Comparison of ENCODE assay signal across 11 mouse cellular contexts in the genomic region with DNA sequence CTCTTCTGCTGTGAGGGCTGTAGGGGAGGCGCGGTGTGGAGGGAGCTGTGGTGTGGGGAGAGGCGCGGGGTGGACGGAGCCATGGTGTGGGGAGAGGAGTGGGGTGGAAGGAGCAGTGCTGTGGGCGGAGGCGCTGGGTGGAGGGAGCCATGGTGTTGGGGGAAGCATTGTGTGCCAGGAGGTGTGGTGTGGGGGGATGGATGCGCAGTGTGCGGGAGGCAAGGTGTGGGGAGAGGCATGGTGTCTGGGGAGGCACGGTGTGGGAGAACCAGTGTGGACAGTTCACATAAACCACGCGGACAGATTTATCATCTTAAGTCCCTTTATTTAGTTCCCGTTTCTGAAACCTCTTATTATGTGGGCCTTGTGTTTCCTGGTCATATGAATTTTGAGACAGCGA.
A peak's percentile ranks its signal among the peaks of the same experiment; 100 is the strongest.
DNase-seq lines count a peak whose midpoint lies in the region; ATAC-seq and TF ChIP-seq lines count a peak whose summit lies in the region.
"Had no signal": no experiment of that assay in that cellular context is flagged by ENCODE, and none has a peak within 500 bp of the region (broad histone marks: within the 10 kb centered on the region; RNA-seq: fewer than 3 reads in every experiment).

No protein-coding gene starts in this region.

- TF ChIP-seq CTCF in kidney, postnatal 0 days (IDR thresholded peaks at IDR 0.05; ENCODE audit: low read depth) = no peak

- H3K4me1 ChIP-seq in kidney, postnatal 0 days (replicated peaks; ENCODE audit: insufficient read depth, low read length) = peaks cover 14% of the 10 kb centered on the region
- peaks cover 6 to 14% of the 10 kb centered on the region in 2 experiments; a peak in 3 of 4 replicates for H3K4me1 ChIP-seq in ES-E14 (ENCODE audit: control insufficient read depth in 2 of 2, insufficient read depth in 2 of 2, low read length in 2 of 2, poor library complexity in 1 of 2)
- peaks cover 55% of the 10 kb centered on the region for H3K4me1 ChIP-seq in embryonic facial prominence, embryonic 10.5 days
- peaks cover 20% of the 10 kb centered on the region for H3K4me1 ChIP-seq in limb, embryonic 15.5 days

- peak; percentile 26; the same call in 1 of the 2 replicates for ATAC-seq in kidney, postnatal 0 days (replicated peaks; ENCODE audit: low FRiP score, low read depth)
- ATAC-seq in limb, embryonic 15.5 days (ENCODE audit: insufficient number of reproducible peaks, low FRiP score, low TSS enrichment, low read depth) = peak; percentile 66; the same call in 1 of the 2 replicates
- no peak for ATAC-seq in frontal cortex, adult (ENCODE audit: low TSS enrichment)

- no peak overlapping the region for H3K27ac ChIP-seq in kidney, postnatal 0 days
- H3K27ac ChIP-seq in ES-E14 (ENCODE audit: insufficient read depth, low read depth, low read length, poor library complexity, severe bottlenecking) = no peak overlapping the region
- peak overlapping the region; percentile 75 for H3K27ac ChIP-seq in embryonic facial prominence, embryonic 10.5 days (replicated peaks)
- H3K27ac ChIP-seq in limb, embryonic 15.5 days = peak overlapping the region; percentile 33; the same call in 1 of the 2 replicates
- H3K27ac ChIP-seq: macrophage had no signal

- H3K27me3 ChIP-seq in kidney, postnatal 0 days (ENCODE audit: insufficient read depth, low read length) = no peaks in the 10 kb centered on the region
- no peaks in the 10 kb centered on the region for H3K27me3 ChIP-seq in embryonic facial prominence, embryonic 10.5 days (replicated peaks; ENCODE audit: low read depth, poor library complexity, severe bottlenecking)
- no peaks in the 10 kb centered on the region for H3K27me3 ChIP-seq in limb, embryonic 15.5 days

- no peaks in the 10 kb centered on the region for H3K9me3 ChIP-seq in kidney, postnatal 0 days (replicated peaks; ENCODE audit: low read length)
- H3K9me3 ChIP-seq in ES-E14 (ENCODE audit: control insufficient read depth, insufficient read depth, low read depth, low read length) = no peaks in the 10 kb centered on the region
- no peaks in the 10 kb centered on the region for H3K9me3 ChIP-seq in embryonic facial prominence, embryonic 10.5 days
- no peaks in the 10 kb centered on the region for H3K9me3 ChIP-seq in limb, embryonic 15.5 days

- H3K36me3 ChIP-seq in kidney, postnatal 0 days (ENCODE audit: insufficient read depth, low read length) = no peaks in the 10 kb centered on the region
- no peaks in the 10 kb centered on the region for H3K36me3 ChIP-seq in ES-E14 (ENCODE audit: control insufficient read depth, insufficient read depth, low read length, poor library complexity, severe bottlenecking)
- H3K36me3 ChIP-seq in embryonic facial prominence, embryonic 10.5 days (replicated peaks) = no peaks in the 10 kb centered on the region
- H3K36me3 ChIP-seq in limb, embryonic 15.5 days = no peaks in the 10 kb centered on the region

- H3K4me2 ChIP-seq in kidney, postnatal 0 days (ENCODE audit: low read length) = 0 out of 2 replicates have a peak overlapping the region, but pooled peaks have one; percentile 18
- H3K4me2 ChIP-seq in limb, embryonic 15.5 days = no peak overlapping the region

- H3K4me3 ChIP-seq in kidney, postnatal 0 days (replicated peaks; ENCODE audit: low read depth, low read length) = no peak overlapping the region
- peak overlapping the region; percentile 5 to 60; a peak in 2 of 4 replicates for H3K4me3 ChIP-seq in ES-E14 (ENCODE audit: insufficient read depth in 1 of 2, low read depth in 1 of 2, low read length in 2 of 2, poor library complexity in 1 of 2, severe bottlenecking in 1 of 2)
- no peak overlapping the region for H3K4me3 ChIP-seq in embryonic facial prominence, embryonic 10.5 days
- H3K4me3 ChIP-seq in limb, embryonic 15.5 days = no peak overlapping the region

- WGBS in kidney, postnatal 0 days = 53% methylated on average over 14 of the region's 14 CpGs
- 91% methylated on average over 14 of the region's 14 CpGs for WGBS in embryonic facial prominence, embryonic 10.5 days
- WGBS in limb, embryonic 15.5 days = 72% methylated on average over 14 of the region's 14 CpGs

- peak; percentile 50 for DNase-seq in kidney, postnatal 0 days (ENCODE audit: low spot score)
- DNase-seq in kidney, postnatal 36 days = no peak
- no peak for DNase-seq in ES-E14 (ENCODE audit: low read depth, low spot score)
- no peak for DNase-seq in embryonic facial prominence, embryonic 10.5 days (ENCODE audit: low spot score)
- no peak for DNase-seq in thymus, postnatal 25 days
- DNase-seq: adrenal gland, postnatal 14 days; cerebellum, adult 11-12 months; layer of hippocampus, postnatal 36 days had no signal

- in situ Hi-C loops in ES-E14 (cut with MboI; ENCODE audit: low sequenced_read_pairs in 2 of 2, unreplicated experiment in 2 of 2) = no loop called here

- H3K9ac ChIP-seq in kidney, postnatal 0 days (ENCODE audit: low read depth, low read length) = no peak overlapping the region
- H3K9ac ChIP-seq in ES-E14 (ENCODE audit: insufficient read depth, low read depth, low read length, poor library complexity, severe bottlenecking) = 0 out of 2 replicates have a peak overlapping the region, but pooled peaks have one; percentile 16
- no peak overlapping the region for H3K9ac ChIP-seq in limb, embryonic 15.5 days

TF ChIP-seq in ES-E14, 5 proteins besides CTCF, POLR2A, EP300 and RAD21:
- no peak for TF ChIP-seq ZNF384 (IDR thresholded peaks at IDR 0.05; ENCODE audit: low read depth, low read length)
- TF ChIP-seq HCFC1 (IDR thresholded peaks at IDR 0.05; ENCODE audit: borderline replicate concordance, insufficient read depth, low read length) = no peak
- no peak for TF ChIP-seq CHD2 (IDR thresholded peaks at IDR 0.05; ENCODE audit: low read depth, low read length)
- no peak for TF ChIP-seq ZC3H11A (IDR thresholded peaks at IDR 0.05; ENCODE audit: borderline replicate concordance, low read depth, low read length)
- TF ChIP-seq MAFK (IDR thresholded peaks at IDR 0.05; ENCODE audit: insufficient read depth, low read depth, low read length) = no peak

Comparison
In these comparisons a context has a peak if more than half of its experiments do, and no peak if none do; other contexts are left out.
1. H3K27ac ChIP-seq: peak in embryonic facial prominence, embryonic 10.5 days (single experiment) and limb, embryonic 15.5 days (single experiment); none in kidney, postnatal 0 days (single experiment) and ES-E14 (single experiment).
2. H3K4me3 ChIP-seq: peak in ES-E14 (2 of 2); none in kidney, postnatal 0 days (single experiment), embryonic facial prominence, embryonic 10.5 days (single experiment) and limb, embryonic 15.5 days (single experiment).